Mouse (Mus musculus) testis, adult 2 months (tissue): Measurements from ENCODE around the gene Zfp646. TPM values are rescaled to one million over a fixed set of nuclear protein-coding genes. Genes with fewer than 3 reads are reported as not detected.

Experiments
- H3K27ac ChIP-seq: fragments of 200-500 bp; 2 replicates; pipeline ENCODE4 v1.5.1; 2012; ENCODE audit warnings: low read depth, low read length; ENCODE audit not compliant: control insufficient read depth, insufficient read depth
- H3K27me3 ChIP-seq: fragments of 200-500 bp; 2 replicates; pipeline ENCODE4 v1.6.1; 2012; ENCODE audit warnings: mild to moderate bottlenecking, low read length, moderate library complexity; ENCODE audit not compliant: control insufficient read depth, insufficient read depth
- H3K36me3 ChIP-seq: fragments of 200-500 bp; 2 replicates; pipeline ENCODE4 v1.6.1; 2012; ENCODE audit warnings: mild to moderate bottlenecking, low read length; ENCODE audit not compliant: control insufficient read depth, insufficient read depth
- H3K4me1 ChIP-seq: fragments of 200-500 bp; 2 replicates; pipeline ENCODE4 v1.6.1; 2012; ENCODE audit warnings: low read length; ENCODE audit not compliant: control insufficient read depth, insufficient read depth
- H3K4me3 ChIP-seq: fragments of 200-500 bp; 2 replicates; pipeline ENCODE4 v1.5.1; 2012; ENCODE audit warnings: low read depth, mild to moderate bottlenecking, low read length, moderate library complexity, mixed read lengths; ENCODE audit not compliant: control insufficient read depth
- CTCF ChIP-seq: fragments of 200-500 bp; IDR thresholded peaks from 2 replicates; pipeline ENCODE4 v1.5.1; 2012; ENCODE audit warnings: low read depth, mild to moderate bottlenecking, inconsistent platforms, low read length, moderate library complexity; ENCODE audit not compliant: control insufficient read depth, insufficient read depth, insufficient replicate concordance
- POLR2A ChIP-seq: fragments of 200-500 bp; IDR thresholded peaks from 2 replicates; pipeline ENCODE4 v1.6.1; 2012; ENCODE audit warnings: low read depth, mild to moderate bottlenecking, inconsistent platforms, low read length, moderate library complexity; ENCODE audit not compliant: control insufficient read depth
- polyA plus RNA-seq: library from polyadenylated mRNA; depleted of rRNA; stranded (reverse); fragments of >200 nt; gene quantifications from 2 replicates; pipeline ENCODE4 v1.2.3, GENCODE M21; 2012

Zfp646 gene
- polyA plus RNA-seq, 1 experiment, result 57.9 TPM

DNA sequence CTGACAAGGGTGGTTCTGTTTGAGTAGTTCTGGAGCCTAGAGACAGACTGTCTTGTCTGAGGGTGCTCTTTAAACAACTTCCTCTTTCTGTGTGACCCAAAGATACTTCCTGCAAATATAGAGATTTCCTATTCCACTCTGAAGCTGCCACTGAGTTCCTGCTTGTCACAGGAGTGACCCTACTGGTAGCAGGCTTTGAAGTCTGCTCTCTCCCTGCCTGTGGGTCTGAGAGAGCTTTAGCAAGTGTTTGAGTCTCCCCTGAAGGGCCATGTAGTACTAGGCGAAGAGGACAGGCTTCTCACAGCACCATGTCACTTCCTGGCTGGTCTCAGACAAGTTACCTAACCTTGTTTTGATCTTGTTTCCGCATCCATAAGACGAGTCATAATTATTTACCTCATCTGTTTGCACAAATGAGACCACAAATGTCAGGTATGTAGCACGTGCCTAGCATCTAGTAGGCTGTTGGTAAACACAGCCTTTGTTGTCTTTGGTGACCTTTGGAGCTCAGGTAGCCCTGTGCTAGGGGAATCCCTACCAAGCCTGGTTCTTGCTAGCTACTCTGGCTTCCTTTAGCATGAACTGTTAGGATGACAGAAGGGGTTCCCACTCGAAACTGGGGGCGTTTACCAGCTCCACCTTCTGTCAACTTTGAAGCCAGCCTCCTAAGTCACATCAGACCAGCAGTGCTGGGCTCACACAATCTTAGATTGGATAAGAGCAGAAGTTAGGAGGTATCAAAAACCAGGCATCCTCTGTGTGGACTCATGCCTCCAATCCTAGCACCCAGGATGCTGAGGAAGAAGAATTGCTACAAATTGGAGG lies 46.6 kb downstream of the Zfp646 start:
- Histone ChIP-seq H3K27me3 (no peaks in the 10 kb centered on the region), H3K27ac (no peak overlapping the region), H3K36me3 (peaks cover 2% of the 10 kb centered on the region)

DNA sequence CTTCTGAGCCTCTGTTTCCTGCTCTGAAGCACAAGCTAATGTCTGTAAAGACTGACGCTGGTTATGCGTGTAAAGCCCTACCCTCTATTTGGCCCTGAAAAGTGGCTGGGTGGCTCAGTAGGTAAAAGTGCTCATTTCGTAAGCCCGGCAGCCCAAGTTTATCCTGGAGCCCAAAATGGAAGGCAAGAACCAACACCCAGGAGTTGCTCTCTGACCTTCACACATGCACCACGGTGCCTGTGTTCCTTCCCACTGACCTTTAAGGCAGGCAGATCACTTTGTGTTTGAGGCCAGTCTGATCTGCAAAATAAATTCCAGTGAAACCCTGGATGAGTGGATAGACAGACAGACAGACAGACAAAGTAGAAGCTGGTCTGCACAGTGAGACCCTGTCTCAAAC lies 47.7 kb downstream of the Zfp646 start:
- Histone ChIP-seq H3K4me3 (no peak overlapping the region), H3K27me3 (no peaks in the 10 kb centered on the region), H3K27ac (no peak overlapping the region), H3K36me3 (peaks cover 2% of the 10 kb centered on the region), H3K4me1 (peaks cover 7% of the 10 kb centered on the region)
- no peak for TF ChIP-seq CTCF
- no peak for TF ChIP-seq POLR2A

More for the DNA sequence above, 46.6 kb downstream of the Zfp646 start:
- H3K4me1 ChIP-seq, result peaks cover 5% of the 10 kb centered on the region
- no peak for TF ChIP-seq POLR2A
- TF ChIP-seq CTCF, result no peak
- H3K4me3 ChIP-seq, result no peak overlapping the region

DNA sequence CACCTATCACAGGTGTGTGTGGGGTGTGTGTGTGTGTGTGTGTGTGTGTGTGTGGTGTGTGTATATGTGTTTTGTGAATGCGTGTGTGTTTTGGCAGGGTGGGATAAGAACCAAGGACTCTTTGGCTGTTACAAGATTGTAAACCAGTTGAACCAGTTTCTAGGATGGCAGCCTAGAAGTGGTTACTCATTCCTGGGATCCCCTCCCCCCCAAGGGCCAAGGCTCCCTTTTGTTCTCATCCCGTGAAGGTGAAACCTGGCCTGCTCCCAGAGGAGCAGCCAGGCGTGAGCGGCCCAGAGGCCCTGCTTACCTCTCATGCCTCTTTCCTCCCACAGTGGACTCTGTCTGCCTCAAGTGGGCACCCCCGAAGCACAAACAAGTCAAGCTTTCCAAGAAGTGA lies 49.2 kb downstream of the Zfp646 start:
- H3K36me3 ChIP-seq, result peaks cover 2% of the 10 kb centered on the region
- peaks cover 18% of the 10 kb centered on the region for H3K4me1 ChIP-seq
- no peak overlapping the region for H3K27ac ChIP-seq
- H3K4me3 ChIP-seq, result no peak overlapping the region
- TF ChIP-seq POLR2A (no peak), CTCF (no peak)
- H3K27me3 ChIP-seq, result no peaks in the 10 kb centered on the region

DNA sequence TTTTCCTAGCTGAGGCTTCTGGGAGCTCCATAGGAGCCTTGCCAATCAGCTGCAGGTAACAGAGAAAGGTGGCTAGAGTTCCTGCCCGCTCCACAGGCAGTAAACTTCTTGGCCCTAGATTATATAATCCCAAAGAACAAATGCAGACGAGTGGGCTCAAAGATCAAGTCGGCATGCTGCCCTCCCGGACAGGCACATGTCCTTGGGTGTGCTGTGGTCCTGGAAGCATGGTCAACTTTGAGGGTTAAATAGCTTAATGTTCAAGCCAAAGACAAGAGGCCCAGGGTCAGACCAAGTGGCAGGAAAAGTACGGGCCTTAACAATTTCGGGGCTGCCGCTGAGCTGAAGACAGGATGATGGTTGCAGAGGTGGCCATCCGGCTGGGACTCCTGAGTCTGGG lies 50.0 kb downstream of the Zfp646 start:
- H3K4me3 ChIP-seq, result no peak overlapping the region
- peaks cover 2% of the 10 kb centered on the region for H3K36me3 ChIP-seq
- no peak overlapping the region for H3K27ac ChIP-seq

DNA sequence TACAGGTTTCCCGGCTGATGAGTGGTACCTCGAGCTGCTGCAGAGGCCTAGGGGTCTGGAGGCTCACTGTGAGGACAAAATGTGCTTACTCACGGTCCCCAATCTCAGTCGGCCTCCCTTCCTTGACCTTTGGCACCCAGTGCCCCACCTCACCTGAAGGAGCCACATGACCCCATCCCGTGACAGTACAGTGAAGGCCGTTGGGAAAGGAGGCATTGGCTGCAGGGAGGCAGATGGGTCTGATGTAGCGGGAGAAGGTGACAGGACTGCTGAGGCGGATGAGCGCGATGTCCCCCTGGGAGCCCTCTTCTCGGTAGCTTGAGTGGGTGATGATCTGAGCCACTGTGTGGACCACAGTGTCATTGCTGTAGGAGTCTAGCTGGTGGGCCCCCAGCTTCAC lies 50.8 kb downstream of the Zfp646 start:
- H3K27me3 ChIP-seq, result no peaks in the 10 kb centered on the region
- TF ChIP-seq POLR2A (no peak), CTCF (no peak)
- H3K4me1 ChIP-seq, result peaks cover 19% of the 10 kb centered on the region
- H3K27ac ChIP-seq, result no peak overlapping the region
- no peak overlapping the region for H3K4me3 ChIP-seq
- peaks cover 2% of the 10 kb centered on the region for H3K36me3 ChIP-seq

More for the DNA sequence above, 50.0 kb downstream of the Zfp646 start:
- H3K27me3 ChIP-seq, result no peaks in the 10 kb centered on the region
- H3K4me1 ChIP-seq, result peaks cover 19% of the 10 kb centered on the region
- no peak for TF ChIP-seq POLR2A
- TF ChIP-seq CTCF, result no peak

DNA sequence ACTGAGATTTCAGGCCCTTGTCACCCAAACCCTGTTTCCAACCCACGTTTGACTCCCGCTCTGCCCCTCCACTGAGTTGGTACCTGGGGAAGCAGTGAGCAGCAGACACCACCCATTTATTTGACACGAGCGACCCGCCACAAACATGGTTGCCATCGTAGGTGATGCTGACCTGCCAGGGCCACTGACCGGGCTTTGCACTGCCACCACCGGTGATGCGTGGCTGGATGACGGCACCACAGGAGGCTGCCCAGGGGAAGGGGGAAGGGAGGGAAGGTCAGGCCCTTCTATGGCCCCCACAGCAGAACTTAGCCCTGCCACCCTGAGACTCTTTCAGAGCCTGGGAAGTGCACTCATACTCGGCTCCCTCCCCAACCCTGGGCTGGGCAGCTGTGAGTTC lies 51.7 kb downstream of the Zfp646 start:
- Histone ChIP-seq H3K4me3 (no peak overlapping the region), H3K36me3 (peaks cover 2% of the 10 kb centered on the region), H3K27ac (no peak overlapping the region), H3K27me3 (no peaks in the 10 kb centered on the region), H3K4me1 (peaks cover 19% of the 10 kb centered on the region)
- no peak for TF ChIP-seq CTCF
- no peak for TF ChIP-seq POLR2A

DNA sequence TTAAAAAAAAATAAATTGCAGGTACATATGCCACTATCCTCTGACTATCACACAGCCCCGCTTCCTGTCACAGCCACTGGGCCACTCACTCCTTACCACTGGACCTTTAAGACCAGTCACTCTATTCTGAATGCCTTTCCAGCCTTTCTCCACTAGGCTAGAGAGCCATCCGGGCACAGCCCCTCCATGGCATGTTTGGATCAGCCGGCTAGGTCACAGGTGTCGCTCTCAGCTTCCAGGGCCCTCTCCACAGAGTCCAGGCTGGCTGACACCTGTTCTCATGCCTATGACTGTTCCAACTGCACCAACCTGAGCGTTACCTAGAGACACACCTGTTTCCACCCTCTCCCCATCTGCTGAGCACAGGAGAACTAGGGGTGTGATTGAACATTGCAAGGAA lies 52.6 kb downstream of the Zfp646 start:
- Histone ChIP-seq H3K4me3 (no peak overlapping the region), H3K27me3 (no peaks in the 10 kb centered on the region), H3K27ac (no peak overlapping the region), H3K4me1 (peaks cover 18% of the 10 kb centered on the region), H3K36me3 (peaks cover 2% of the 10 kb centered on the region)
- TF ChIP-seq CTCF (no peak), POLR2A (no peak)
